Mouse (Mus musculus) adrenal gland (tissue): ENCODE data around the gene Hmcn1.

ENCODE experiments used
- intact Hi-C: fragments of 180-260 bp; cut with DNase I; formaldehyde crosslinking; loops from one replicate; pipeline ENCODE4 v1.15.1; 2025

Hmcn1 gene

DNA sequence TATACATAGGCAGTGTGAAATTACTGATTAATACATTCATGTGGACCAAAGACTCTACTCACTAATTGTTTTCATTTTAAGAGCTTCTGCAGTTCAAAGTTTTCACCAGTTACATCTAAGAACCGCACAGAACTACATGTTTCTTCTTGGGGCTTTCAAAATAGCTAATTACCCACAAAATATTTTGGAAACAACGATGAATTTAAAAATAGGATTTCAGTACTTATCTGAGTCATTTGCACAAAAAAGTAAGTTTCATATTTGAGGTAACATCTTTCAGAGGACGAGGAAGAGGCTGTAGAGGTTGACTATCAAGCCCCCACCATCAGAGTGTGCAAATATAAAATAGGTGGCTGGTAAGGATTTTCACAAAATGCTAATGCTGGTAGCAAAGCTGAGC is 295.5 kb downstream of the Hmcn1 start:
- intact Hi-C loops = no loop called here

DNA sequence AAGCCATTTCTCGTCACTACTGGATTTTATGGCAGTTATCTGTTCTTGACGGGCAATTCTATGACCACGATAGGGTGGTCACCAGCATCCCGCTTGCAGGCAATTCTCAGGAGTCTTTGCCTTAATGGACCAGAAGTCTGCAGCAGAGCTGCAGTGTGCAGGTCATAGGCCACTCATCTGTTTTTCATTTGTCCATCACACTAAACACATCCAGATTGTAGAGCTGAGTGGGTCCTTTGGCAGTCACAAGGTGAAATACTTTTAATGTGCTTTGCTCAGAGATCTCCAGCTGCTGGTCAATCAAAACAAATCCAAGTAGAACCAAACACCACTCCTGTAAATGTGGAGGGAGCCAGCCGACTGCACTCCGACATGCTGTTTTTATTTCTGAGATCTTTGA is 311.2 kb downstream of the Hmcn1 start:
- intact Hi-C loops = no loop called here

DNA sequence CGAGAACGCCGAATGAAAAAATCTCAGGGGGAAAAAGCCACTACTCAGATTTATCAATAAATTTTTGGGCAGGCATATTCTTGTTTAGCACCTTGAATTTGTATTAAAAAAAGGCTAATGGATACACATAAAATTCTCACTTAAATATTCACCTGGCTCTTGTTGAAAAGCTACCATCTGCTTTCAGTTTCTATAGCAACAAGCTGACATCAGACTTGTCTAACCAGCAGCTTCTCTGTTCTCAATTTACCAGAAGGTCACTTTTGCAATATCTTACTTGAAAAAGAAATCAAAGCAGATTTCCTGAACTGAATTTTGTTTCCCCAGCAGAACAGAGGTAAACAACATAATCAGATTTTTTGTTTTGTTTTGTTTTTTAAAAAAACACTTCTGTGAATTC is 311.8 kb downstream of the Hmcn1 start:
- intact Hi-C loops = no loop called here

DNA sequence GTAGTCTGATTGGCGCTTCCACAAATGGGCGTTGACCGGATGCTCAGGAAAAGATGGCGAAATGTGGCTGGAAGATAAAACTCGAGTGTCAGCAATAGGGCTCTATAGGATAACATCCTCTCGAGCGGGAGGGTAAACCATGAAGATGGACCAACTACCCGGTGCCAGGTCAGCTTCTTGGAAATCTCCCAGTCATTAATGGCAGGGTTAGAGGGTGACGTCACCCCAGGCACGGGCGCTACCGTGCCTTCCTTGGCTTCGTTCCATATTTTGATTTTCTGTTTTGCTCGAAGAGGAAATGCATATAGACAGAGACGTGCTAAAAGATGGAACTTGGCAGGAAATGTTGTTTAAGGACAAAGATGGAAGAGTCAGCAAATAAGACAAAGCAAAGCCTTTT is 312.2 kb downstream of the Hmcn1 start:
- intact Hi-C loops = no loop called here

DNA sequence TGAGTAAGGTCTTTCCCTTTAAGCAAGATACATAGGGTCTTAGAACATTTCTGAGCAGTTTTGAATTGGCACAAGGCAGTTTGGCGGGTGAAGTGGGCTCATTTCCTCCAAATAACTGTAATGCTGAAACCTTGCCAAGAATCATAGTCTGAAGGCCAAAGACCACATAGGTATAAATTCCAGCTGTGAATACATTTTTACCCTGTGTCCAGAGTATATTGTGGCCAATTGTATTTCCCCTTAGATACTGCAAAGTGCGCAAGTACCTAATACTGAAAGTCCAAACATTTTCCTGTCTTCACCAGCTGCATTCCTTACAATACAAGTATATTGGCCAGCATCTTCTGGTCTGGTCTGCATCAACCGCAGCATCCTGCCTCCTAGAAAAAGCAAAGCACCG is 312.9 kb downstream of the Hmcn1 start:
- intact Hi-C loops = no loop called here

DNA sequence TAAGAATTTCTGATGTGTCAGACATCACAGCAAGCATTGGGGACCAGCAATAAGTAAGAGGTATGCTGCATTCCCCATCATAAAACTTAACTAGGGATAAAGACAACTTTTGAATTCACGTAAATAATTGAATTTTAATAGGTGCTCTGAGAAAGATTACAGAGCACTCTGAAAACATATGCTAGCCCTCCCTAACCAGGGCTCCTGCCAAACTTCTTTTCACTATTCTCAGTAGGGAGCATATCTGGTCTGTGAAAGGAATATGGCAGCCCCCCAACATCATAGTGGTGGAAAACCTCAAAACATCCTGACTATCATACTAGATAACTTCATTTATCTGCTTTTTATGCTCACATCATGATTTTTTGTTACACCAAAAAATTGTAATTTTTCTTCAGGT is 347.9 kb downstream of the Hmcn1 start:
- intact Hi-C loops = no loop called here

DNA sequence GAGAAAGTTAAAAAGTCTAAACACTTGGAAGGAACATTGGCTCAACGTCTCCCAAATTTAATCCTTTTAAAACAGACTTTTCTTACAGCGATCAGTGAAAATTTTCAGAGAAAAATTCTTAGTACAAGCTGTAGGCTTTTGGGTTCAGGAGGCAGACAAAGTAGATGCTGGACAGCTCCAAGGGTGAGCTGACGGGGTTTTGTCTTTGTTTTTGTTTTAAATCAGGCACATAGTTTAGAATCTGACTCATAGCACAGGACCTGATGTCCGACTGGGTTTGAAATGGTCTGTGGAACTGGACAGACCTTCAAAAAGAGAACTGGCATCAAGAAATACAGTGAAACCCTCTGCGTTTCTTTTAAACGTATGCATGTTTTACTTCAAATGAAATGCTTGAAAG is 353.7 kb downstream of the Hmcn1 start:
- intact Hi-C loops = no loop called here

DNA sequence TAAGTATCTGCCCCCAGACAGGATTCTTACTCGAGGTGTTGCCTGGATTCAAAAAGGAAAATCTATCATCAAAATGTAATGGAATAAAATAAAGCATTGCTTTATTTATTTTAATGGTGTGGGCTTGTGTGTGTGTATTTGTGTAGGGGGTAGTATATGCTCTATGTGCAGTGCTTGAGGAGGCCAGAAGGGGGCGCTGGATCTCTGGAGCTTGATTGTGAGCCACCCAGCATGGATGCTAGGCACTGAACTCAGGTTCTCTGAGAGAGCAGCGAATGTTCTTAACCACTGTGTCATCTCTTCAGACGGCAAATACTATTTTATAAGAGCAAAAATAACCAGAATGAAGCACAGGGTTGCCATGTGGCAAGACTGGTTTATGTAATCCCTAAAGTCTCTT is 360.7 kb downstream of the Hmcn1 start:
- intact Hi-C loops = no loop called here

DNA sequence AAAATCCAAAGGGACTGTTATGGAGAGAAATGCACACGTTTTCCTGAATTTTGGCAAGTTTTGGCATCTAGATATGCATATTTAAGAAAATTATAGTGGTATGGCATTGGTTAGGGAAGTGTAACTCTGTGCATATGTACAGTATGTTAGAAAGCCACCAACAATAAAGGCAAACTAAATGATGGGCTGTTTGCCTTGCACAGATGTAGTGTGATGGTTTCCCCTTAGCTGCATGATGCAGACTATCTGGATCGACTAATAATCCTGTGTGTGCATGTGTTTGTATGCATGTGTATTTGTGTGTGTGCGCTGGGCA is 361.4 kb downstream of the Hmcn1 start:
- intact Hi-C loops = no loop called here

DNA sequence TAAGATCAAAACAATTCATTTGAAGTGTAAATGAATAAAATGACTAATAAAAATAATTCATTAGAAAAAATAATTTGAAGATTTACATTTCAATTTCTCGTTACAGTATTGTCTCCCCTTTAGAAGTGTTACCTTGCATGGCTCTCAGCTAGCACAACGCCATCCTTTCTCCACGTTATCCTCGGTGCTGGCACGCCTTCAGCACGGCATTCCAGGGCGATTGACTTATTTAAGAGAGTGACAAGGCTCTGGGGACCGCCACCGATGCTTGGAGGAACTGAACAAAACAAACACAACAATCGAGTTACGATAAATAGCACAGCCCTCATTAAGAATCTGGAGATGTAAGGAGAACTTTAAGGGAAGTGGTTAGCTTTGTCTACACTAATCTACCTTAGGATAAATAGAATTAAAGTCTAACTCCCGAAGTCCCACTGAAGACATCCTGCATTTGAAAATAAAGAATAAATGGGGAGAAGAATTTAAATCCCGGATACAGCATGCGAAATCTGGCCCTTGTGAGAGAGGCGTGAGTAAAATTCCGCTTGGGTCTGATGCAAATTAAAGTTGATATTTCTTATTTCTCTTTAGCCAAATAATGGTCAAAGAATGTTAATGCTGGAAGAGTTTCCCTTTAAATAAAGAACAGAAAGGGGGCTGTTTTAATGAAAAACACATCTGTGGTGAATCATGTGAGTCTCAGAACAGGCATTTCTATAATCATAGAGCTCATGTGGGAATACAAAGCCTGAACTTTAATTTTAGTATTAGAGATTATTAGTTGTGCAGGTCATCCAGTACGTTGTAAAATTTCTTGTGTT is 362.0 kb downstream of the Hmcn1 start:
- intact Hi-C loops = no loop called here

DNA sequence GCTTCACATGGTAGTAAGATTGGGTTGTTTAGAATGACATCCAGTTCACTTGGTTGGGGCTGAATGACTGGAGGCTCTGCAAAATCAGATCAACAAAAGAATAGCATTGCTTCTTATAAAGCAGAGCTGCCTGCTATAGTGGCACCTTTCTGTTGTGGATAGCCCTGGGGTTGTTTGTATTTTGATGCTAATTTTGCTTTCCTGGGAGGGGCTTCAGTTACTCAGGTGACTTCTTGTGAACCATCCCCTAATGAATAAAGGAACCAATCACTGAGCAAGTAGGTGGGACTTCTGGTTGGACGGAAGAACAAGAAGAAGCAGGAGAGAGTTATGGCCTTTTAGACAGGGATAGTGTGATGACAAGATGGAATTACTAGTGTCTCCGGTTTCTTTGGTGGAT is 370.0 kb downstream of the Hmcn1 start:
- intact Hi-C loops = no loop called here

DNA sequence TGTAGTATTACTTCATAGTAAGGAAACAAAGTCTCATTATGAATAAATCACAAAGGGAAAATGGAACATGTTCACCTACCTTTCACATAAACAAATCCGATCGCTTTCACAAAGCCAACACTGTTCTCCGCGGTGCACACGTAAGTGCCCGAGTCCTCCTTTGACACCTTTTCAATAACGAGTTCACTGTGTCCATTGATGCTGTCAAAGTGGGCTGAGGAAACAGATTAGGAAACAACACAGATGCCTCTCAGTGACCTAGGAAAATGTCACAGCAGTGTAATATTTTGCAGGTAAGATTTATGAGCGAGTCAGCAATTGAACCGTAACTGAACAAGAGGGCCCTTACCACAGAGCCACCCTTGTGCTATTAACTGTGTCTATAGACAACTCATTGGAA is 382.7 kb downstream of the Hmcn1 start:
- intact Hi-C loops = no loop called here

DNA sequence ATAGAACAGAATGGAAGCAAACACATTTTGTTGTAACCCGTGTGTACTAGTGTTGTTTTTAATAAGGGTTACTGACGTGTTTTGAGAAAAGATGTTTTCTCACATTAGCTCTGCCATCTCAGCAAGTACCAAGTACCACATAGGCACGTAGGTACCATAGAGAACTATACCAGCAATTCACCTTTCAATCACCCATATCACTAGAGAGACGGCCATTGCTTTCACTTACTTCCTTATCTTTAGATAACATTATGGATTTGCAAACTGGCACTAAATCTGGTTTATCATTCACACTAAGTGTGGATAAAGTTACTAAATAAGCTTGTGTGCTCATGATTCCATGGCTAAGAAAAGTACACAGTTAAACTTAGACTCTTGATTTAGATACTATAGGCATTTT is 387.1 kb downstream of the Hmcn1 start:
- intact Hi-C loops = no loop called here

DNA sequence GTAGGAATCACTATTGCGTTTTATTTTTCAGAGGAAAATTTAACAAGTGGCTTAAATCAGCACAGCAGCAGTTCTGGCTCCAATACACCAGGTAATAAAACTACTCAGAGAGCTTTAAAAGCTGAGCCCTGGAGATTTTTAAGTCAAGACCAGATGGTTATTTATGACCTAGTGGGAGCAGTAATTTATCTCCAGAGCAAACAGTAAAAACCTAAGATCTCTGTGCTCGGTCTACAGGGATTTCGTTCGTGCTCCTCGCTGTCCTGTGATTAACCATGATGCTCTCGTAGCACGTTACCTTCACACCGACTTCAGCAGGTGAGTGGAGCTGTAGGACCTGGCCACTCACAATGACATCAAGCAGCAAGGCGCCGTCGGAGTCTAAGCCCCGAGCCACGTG is 399.6 kb downstream of the Hmcn1 start:
- intact Hi-C loops = loop anchor here (5.0 kb wide), 1 partner anchor 329 kb away; no protein-coding TSS in a partner anchor

DNA sequence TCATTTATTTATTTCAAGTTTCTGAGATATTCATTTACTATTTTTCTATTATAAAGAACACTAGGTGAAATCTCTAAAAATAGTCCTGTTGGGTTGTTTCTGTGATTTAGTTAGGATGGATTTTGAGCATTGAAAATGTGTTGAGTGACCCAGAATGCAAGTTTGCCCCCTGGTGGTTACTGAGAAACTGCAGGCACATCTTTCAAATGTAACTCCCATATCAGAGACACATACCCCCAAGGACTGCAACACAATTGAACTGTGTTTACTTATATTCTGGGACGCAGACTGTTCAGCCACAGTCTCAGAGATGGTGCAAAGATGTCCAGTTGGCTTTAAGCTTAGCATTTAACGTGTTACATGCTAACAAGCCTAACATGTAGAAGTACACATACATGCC is 402.0 kb downstream of the Hmcn1 start:
- intact Hi-C loops = loop anchor here (1.0 to 5.0 kb wide), 2 partner anchors 51 to 331 kb away; no protein-coding TSS in a partner anchor

DNA sequence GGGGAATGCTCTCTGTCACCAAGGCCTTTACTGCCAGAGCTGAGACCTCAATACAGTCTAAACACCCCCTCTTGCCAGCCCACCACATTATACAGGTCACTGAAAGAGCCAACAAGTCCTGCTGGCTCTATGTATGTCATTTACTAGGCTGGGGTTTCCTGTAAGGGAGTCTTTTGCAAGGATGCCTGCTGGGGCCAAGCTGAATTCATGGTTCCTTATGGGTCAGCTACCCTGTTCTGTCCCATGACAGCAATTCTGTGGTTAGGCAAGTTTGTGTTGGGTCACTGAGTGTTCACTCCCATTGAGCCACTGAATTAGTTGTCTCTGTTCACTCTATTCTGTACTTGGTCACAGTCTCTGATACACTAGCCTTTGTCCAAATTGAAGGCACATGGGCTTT is 405.8 kb downstream of the Hmcn1 start:
- intact Hi-C loops = no loop called here

DNA sequence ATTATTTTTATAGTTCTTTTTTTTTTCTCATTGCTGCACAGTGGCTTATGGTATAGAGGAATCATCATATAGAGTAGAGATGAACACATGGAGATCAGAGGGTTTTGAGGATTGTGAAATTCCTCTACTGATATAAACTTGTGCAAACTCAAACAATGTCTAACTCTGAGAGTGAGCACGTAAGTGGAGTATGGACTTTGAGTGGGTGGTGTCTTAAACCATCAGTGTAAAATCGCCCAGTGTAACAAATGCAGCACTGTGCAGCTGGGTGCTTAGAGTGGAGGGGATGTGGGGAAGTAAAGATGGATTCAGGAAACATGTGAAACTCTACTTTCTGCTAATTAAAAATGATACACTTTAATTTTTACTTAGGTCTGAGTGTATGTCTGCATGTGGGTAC is 408.8 kb downstream of the Hmcn1 start:
- intact Hi-C loops = no loop called here

DNA sequence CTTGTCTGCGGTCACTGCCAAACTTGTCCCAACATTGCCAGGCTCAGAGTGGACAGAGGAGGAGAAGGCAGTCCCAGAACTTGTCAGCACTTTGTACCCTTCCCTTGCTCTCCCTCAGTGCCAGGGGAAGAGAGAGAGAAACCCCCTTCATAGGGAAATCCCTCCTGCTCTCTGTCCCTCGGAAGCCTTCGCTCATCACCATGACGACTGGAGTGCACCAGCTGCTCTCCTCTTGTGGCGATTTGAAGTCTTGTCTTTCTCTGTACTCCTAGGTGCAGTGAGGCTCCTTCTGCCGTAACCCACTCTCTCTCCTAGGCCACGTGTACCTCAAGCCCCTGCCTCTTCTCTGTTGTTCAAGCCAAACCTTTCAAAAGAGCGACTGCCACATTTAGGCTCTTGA is 409.5 kb downstream of the Hmcn1 start:
- intact Hi-C loops = no loop called here

DNA sequence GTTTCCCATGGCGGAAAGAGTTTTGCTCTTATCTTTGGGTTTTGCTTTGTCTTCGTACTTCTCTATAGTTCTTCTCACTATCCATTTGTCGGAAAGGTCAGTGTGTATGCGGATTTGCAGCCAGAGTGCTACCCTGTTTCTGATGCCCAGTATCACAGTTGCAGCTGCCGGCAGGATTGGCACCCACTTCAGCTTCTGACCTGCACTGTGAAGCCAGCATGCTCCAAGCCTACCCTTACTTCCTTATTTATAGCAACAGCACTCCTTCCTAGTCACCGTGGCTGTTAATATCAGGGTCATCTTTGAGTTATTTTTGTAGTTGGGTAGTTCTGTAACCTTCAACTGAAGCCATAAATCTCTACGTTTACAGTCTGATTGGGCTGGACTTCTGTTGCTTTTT is 412.7 kb downstream of the Hmcn1 start:
- intact Hi-C loops = no loop called here

DNA sequence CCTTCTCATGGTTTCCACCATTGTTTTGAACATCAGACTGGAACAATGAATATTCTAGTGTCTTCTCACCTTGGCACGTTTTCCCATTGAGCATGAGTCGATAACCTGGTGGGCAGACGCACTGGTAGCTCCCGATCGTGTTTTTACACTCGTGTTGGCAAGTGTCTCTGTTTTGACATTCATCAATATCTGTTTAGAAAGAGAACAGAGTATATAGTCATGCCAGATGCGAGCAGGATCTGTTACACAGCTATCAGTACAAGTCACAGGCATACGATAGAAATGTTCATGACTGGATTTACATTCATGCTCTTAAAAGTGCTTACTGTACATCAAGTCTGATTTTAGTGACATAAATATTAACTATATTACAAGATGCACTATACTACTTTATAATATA is 419.8 kb downstream of the Hmcn1 start:
- intact Hi-C loops = no loop called here

DNA sequence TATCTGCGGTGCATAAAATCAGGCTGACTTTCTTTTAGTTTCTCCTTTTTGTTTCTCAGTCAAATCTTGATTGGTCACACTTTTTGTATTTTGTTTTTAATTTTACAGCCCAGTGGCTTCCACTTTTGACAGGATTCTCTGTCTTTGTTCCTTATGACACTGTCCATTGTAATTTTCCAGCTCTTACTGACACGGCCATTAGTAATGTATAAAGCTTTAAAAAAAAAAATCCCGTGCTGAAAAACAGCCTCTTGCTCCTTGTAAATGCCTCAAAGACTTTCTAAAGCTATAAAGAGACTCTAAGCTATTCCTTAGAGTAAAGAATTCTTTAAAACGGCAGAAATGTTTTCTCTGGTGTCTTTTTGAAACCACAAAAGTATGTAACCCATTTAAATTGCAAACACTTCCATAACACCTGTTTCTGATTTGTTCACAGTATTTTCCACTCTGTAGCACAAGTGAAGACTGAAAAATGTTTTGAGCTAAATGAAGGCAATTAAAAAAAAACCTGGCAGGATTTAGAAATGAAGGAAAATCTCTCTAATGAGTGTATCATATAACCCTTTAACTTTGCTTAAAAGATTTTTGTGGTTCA is 422.6 kb downstream of the Hmcn1 start:
- intact Hi-C loops = no loop called here

DNA sequence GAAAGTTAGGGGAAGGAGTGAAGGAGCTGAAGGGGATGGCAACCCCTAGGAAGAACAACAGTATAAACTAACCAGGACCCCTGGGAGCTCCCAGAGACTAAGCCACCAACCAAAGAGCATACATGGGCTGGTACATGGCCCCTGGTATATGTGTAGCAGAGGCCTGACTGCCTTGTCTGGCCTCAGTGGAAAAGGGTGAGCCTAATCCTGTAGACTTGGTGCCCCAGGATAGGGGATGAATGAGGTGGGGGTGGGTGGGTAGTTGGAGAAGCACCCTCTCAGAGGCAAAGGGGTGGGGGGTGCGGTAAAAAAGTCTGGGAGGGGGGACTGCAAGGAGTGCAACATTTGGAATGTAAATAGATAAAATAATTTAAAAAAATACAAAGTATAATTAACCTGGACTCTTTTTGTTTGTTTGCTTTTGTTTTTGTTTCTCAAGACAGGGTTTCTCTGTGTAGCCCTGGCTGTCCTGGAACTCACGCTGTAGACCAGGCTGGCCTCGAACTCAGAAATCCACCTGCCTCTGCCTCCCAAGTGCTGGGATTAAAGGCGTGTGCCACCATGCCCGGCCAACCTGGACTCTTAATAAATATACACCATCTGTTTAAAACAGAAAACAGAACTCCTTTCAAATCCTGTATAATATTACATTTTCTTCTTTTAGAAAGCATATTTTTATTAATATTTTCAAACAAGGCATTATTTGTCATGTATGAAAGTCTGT is 423.3 kb downstream of the Hmcn1 start:
- intact Hi-C loops = no loop called here

DNA sequence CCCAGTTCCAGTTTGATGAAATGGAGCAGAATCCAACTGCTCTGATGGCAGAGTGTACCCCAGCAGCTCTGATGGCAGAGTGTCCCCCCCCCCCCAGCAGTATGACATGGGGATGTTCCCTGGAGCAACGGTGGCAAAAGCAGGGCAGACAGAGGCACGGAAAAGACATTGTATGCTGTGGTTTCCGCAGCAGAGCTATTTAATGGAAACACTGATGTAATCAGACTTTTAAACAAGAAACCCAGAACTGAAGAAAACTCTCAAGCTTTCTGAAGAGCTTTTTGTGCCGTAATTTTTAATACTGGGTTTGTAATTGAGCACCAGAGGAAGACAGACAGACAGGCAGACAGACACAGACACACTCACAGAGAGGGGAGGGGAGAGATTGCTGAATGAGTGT is 426.9 kb downstream of the Hmcn1 start:
- intact Hi-C loops = no loop called here
